Mouse (Mus musculus) NIH3T3 (cell line): ENCODE data around the gene Nup210.
"Not testable (repeated sequence)": the region's sequence is repeated elsewhere in the genome, so short reads cannot be mapped to it uniquely, and the experiment has no call there.

Experiments used
- DNase-seq: peaks from one replicate; pipeline ENCODE4 v3.0.0-alpha.2; 2012; ENCODE audit warnings: low read depth

Nup210 gene

DNA sequence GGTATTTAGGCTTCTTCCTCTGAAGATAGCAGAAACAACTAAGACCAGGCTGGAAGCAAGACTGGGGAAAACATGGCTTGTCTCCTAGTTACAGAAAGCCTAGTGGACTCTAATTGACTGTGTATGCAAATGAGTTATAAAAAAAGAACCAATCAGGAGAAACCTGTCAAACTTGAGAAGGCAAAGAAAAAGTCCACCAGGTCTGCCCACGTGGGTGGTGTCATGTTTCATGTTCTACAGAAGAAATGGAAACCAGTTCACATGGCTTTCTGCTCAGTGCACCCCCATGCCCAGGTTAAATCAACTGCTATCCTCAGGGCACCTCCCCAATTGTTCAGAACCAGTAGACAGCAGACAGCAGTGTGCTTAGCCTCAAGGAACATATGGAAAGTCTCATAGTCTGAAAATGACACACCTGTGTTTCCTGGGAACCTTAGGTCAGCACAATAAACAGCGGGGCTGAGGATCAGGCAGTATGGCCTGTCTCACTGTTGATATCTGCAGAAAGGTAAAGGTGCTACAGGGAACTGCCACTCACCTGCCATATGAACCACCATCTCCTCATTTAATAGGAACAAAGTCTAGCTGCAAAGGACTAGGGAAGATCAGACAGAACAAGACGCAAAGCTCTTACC lies 11.7 kb downstream of the Nup210 start:
- DNase-seq, result no peak

- not testable (repeated sequence) for DNase-seq
Observed at GRCm38 (mm10) chr6:91103421-91103820, 13.2 kb downstream of the Nup210 start.

- no peak for DNase-seq
Observed at GRCm38 (mm10) chr6:91100621-91101020, 16.0 kb downstream of the Nup210 start.

- no peak for DNase-seq
Observed at GRCm38 (mm10) chr6:91097879-91098278, 18.8 kb downstream of the Nup210 start.

DNA sequence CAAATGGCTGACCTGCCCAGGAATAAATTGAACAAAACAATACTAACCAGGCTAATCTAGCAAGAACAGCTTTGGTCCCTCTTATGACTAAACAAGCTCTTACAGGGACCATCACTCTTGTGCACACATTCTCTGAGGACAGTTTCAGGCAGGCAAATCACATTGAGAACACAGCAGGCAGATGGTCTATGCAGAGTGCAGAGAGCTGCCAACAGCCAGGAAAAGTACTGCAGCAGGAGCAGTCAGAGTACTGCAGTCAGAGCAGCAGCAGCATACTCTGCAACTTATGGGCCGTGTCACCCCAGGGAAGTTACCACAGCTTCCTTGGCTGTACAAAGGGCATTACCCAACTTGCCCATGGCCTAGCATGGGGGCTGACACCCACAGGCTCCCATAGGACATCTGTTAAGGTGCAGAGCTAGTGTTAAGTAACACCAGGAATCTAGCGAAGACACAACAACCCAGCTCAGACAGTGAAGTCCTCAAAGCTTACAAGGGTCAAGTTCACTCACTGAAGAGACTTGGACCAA lies 21.5 kb downstream of the Nup210 start:
- DNase-seq, result no peak

DNA sequence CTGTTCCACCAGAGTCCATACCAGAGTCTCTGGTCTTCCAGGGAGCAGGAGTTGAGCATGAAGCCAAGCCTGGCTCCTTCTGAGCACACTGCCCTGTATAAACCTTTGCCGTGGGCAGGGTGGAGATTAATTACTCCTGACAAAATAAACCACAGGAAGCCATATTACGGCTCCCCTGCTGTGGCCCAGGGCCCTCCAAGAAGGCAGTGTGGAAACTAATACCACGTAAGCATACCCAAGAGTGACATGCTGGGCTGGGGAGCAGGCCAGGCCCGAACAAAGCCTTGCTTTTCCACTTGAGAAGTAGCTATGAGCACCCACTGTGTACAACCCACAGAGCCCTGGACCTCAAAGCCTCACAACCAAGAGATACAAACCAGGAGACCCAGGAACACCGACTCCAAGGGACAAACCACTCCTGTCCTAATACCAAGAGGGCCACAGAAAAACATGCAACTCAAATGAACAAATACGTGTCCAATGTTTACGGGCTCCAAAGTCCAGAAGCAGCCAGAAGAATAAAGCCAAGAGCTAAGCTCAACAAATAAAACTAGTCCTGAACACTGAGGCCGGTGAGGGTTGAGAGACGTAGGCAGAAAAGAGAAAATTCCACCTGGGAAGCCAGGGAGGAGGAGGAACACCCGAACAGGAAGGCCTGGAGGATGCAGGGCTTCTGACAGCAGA lies 24.3 kb downstream of the Nup210 start:
- DNase-seq, result peak; percentile 74

GRCm38 (mm10) chr6:91085114-91085892 lies 31.3 kb downstream of the Nup210 start:
- no peak for DNase-seq

DNA sequence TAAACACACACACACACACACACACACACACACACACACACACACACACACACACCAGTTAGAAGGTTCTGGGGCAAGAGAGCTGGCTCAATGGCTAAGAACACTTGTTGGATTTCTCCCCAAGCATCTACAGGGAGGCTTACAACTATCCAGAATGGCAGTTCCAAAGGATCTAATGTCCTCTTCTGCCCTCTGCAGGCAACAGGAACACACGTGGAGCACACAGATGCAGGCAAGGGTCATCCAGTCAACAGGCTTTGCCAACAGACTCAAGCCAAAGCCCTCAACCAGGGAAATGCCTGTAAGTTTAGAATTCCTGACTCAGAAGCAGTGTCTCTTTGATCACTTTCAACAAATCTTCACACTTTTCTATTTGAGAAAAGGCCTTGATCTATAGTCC lies 36.6 kb downstream of the Nup210 start:
- DNase-seq, result peak; percentile 69

- peak; percentile 98 for DNase-seq
Observed at GRCm38 (mm10) chr6:91076249-91076648, 40.4 kb downstream of the Nup210 start.

- no peak for DNase-seq
Observed at GRCm38 (mm10) chr6:91068511-91068910, 48.1 kb downstream of the Nup210 start.

GRCm38 (mm10) chr6:91067048-91067447 lies 49.6 kb downstream of the Nup210 start:
- no peak for DNase-seq

- DNase-seq, result peak; percentile 32
Observed at GRCm38 (mm10) chr6:91061296-91061695, 55.3 kb downstream of the Nup210 start.

DNA sequence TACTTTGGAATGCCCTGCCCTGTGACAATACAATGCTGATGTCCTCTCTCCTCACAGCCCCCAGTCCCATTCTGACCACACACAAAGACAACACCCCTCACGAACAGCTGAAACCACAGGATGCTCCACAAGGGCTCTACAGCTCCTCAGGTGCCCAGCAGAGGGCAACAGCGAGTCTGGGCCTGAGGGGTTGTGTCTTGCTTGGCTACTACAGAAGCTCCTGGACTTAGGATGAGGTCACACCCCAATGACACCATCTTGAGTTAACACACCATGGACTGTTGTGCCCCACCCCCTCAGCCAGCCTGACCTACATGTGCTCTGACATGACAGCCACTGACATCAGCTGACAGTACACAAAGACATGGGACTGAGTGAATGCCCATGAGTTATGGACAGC lies 56.9 kb downstream of the Nup210 start:
- peak; percentile 68 for DNase-seq

DNA sequence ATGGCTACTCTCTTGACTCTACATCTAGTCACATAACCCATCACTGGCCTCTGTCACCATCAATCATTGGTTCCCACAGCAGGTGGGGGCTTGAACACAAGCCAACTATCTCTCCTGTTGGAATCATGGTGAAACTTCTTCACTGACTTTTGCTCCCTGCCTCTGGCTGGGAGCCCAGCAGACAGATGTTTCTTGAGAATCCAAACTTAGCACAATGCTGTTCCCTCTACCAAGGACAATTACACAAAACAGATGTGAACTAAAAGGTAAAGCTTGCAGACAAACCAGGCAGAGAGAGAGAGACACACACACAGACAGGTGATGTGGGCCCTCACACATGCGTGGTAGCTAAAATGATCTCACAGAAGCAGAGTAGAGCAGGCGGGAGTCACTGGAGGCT lies 58.6 kb downstream of the Nup210 start:
- peak; percentile 62 for DNase-seq

DNA sequence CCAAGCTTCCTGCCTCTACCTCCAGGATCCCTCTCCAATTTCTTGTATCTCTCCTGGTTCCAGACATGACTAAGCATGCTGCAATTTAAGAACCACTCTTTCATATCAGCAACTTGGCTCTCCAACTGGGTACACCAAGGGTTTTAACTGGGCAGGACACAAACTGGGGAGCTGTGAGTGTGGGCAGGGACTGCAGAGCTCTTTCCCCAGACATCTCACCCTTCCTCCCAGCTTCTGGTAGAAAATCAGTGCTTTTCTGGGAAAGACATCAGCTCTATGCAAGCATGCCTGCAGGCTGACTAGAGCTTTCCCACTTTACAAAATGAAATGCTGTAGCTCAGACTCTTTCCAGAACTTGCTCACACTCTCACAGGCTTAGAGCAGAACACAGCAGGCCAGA lies 60.3 kb downstream of the Nup210 start:
- no peak for DNase-seq

DNA sequence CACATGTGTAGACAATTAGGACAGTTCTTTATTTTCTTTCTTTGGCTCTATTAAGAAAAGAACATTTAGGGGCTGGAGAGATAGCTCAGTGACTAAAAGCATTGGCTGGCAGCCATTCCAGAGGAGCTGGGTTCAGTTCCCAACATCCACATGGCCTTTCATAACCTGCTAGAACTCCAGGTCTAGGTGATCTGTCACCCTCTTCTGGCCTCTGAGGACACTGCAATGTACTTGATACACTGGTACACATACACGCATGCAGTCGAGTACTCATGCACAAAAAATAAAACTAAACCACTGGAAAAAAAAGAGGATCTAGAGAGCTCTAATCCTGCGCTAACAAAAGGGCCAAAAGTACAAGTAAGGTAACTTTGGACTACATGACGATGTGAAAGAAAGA lies 64.1 kb downstream of the Nup210 start:
- DNase-seq, result no peak

DNA sequence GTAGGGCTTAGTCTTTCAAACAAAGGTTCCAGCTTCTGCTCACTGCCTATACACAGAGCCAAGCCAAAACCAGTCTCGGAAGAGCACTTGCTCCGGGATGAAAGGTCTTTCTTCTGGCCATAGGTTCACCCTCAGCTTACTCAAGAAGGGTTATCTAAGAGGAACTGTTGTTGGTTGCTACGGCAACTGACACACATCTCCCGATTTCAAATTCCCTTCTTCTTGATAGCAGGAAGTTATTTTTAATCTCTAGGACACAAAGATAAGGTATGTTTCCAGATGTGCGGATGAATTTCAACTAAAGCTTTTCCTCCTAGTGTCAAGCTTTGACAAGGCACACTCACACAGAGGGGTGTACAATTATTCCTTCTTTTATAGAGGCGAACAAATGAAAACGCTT lies 68.6 kb downstream of the Nup210 start:
- DNase-seq, result no peak

DNA sequence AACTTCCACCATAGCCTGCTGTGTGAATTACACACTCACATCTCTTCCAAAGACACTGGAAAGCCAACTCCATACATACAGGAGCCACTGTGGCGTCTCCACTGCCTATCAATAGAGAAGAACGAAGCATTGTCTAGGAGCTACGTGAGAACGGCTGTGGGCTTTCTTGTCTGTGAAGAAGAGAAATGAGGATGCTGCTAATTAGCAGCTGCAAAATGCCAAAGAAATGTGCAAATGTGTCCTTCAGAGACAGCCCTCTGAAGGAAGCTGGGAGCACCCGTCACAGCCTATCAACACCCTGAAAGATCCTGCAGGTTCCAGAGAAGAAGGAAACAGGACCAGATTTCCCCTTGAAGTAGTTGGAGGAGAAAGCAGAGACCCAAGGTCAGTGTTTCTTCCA lies 69.2 kb downstream of the Nup210 start:
- DNase-seq, result no peak

- DNase-seq, result no peak
Observed at GRCm38 (mm10) chr6:91046184-91046583, 70.4 kb downstream of the Nup210 start.

DNA sequence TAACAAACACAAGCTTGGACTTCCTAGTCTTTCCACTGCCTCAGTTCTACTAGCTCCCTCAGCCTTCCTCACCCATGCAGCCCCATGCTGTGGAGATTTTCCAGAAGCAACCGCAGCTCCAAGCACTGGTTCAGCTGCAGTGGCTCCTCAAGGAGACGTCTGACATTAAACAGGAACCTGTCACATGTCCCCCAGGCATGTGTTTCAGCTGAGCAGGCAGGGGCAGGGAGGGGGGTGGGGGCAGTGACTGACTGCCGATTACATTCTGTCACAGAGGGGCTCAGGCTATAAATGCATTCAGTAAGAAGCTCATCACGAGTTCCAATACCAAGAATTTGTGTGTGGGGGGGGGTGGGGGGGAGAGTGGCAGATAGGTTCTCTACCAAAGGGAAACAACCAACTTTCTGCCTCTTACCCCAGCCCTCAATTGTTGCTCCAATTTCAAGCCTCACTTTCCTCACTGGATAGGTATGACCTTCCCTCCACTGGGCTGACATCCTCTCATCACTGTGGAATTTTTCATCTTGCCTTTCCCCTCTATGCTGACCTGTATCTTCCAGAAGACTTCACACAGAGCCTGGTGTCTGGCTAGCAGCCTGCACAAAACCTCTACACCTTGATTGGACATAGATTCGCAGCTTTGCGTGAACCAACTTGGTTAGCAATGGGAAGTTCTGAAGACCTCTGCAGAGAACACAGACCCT lies 71.8 kb downstream of the Nup210 start:
- no peak for DNase-seq

GRCm38 (mm10) chr6:91041287-91041686 lies 75.3 kb downstream of the Nup210 start:
- DNase-seq, result no peak

DNA sequence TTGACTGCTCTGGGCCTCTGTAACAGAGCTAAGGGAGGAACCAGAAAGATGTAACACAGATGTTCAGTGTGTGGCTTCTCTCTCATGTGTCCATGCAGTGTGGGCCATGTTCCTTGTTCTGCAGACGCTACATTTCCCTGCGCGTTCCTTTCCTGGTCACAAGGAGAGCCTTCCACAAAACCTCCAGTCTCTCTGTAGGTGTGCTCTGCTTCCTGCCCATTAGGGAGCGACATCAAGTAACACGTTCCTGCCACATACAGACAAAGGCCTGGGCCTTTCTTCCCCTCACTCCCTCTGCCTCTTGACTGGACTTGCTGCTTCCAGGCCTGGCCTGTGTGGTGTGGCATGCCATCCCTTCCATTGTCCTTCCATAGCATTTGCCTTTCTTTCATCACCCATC lies 88.4 kb downstream of the Nup210 start:
- peak; percentile 33 for DNase-seq
